Mouse (Mus musculus): ENCODE data around the gene Ifi47.
"Not testable (repeated sequence)": the region's sequence is repeated elsewhere in the genome, so short reads cannot be mapped to it uniquely, and the experiment has no call there.

Gene Ifi47

DNA sequence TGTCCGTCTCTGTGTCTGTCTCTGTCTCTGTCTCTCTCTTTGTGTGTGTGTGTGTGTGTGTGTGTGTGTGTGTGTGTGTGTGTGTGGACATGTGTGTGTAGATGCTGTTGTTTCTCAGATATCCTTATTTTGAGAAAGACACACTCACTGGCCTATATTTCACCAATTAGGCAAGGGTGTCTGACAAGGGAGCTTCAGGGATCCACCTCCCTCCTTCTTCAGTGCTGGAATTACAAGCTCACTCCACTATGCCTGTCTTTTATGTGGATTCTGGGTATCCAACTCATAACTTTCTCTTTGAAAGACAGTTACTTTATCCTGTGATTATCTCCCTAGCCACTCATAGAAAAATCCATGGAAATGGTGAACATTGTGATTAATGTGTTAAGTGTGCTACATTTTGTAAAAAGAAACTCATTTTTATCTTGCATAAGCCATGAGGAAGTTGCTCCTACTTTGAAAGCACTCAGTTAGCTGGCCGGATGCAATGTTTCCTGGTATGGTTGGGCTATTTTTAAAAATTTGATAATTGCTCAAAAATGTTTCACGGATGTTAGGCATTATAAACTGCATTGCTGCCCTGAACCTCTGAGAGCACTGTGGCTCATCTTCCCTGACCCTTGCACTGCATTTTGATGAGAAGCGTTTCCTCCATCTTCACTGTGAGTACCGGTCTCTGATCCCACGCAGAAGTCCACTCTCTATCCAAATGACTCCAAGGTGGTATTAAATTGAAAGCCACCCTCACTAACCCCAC is at the start of gene Ifi47:
Gene Ifi47, plus strand, starts transcription at position 587 of the 757 bp plus-strand sequence.
- peak in 1 of 2 experiments; percentile 26 for DNase-seq

- not testable (repeated sequence) for DNase-seq
These were observed 26.3 kb upstream of the Ifi47 start for GRCm38 (mm10) chr11:49050064-49050463.

DNA sequence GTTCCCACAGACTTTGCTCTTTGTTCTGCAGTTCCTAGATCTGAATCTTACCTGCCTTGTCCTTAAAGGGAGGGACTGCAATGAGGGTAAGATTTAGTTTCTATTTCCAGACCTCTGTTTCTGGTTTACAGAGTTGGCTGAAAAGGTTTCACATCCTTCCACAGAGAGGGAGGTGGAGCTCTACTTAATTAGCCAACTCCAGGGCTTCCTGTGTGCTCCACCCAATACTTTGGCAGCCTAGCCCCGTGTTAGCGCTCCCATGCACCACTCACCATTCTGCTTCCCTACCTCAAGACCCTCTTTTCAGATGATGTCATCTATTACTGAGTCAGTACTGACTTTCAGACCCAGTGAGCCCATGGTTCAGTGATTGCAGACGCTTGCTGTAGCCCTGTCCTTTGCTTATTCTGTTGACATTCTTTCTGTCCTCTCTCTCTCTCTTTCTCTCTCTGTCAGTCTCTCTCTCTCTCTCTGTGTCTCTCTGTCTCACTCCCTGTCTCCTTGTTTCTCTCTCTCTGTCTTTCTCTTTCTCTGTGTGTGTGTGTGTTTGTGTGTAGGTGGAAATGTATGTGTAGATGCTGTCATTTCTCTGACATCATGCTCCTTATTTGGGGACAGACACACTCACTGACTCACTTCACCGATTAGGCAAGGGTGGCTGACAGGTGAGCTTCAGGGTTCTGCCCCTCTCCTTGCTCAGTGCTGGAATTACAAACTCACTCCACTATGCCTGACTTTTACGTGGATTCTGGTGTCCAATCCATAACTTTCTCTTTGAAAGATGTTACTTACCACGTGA is 25.1 kb upstream of the Ifi47 start, which contains the start of gene 9930111J21Rik2:
Gene 9930111J21Rik2, minus strand, starts transcription at position 150 of the 799 bp plus-strand sequence.
- not testable (repeated sequence) for DNase-seq

GRCm38 (mm10) chr11:49051894-49052293 is 24.5 kb upstream of the Ifi47 start:
- DNase-seq: not testable (repeated sequence)

DNA sequence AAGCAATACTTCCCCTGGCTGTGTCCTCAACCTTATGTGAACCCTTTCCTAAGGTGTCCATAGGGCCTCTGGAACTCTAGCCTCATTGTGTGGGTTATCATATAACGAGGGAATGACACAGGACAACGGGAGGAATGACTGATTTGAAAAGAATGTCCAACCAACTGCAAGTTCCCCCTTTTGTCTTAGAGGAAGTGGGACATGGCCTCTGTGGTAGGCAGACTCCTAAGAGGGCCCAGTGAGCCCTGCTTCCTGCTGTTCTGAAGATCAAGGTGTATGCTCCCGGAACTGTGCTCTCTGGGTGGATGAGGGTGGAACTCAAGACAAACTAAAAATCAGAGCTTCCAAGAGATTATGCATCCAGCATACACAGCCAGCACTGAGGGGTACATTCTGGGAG is 16.3 kb upstream of the Ifi47 start:
- not testable (repeated sequence) for DNase-seq

DNA sequence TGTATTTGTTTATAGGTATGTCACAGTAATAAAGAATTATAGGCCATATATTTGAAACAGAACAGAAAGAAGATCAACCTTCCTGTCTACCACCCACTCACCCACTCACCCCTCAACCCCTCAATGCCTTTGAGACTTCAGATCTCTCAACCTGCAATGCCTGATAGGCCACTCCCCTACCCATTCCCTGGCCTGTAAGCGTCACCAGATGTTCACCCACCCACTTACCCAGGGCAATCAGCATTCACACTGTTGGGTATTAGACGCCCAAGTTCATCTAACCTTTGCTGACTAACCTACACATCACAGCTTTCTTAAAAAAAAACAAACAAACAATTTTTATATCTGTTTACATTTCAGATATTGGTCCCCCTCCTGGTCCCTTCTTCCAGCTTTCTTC is 14.5 kb upstream of the Ifi47 start:
- not testable (repeated sequence) for DNase-seq

DNA sequence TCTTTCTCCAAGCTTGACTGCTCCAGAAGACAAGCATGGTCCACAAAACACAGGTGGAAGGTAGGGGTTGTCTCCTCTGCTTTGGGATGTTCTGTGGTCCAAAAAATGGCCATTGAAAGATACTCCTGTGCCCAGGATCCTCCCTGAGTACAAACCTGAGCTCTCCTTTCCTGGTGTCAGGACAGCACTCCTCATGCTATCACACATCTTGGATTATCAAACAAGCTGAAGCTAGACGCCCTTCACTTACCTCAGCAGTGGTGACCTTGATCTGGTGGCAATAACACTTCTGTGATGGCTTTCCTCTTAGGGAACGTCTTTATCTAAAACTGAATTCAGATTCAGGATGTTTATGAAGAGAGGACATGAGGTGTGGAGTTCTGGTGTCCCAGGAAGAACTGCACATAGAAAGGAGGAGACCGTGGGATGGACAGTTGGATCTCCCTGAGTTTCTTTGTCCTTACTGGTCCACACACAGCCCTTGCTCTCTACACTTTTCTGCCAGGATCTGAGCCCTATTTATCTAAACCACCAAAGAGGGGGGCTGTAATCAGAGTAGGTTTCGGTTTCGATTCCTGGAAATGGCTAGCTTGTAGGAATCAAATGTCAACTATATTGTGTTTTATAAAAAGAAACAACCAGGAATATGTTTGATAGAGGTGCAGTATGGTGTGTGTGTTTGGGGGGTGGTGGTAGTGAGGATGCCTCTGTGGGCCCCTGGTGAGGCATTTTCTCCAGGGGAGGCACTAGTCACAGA is 12.5 kb upstream of the Ifi47 start, which contains the start of gene Tgtp2:
Gene Tgtp2, minus strand, starts transcription at position 494 of the 757 bp plus-strand sequence.
- not testable (repeated sequence) for DNase-seq

- DNase-seq: no peak
These were observed 8.0 kb upstream of the Ifi47 start for GRCm38 (mm10) chr11:49068358-49068757.

DNA sequence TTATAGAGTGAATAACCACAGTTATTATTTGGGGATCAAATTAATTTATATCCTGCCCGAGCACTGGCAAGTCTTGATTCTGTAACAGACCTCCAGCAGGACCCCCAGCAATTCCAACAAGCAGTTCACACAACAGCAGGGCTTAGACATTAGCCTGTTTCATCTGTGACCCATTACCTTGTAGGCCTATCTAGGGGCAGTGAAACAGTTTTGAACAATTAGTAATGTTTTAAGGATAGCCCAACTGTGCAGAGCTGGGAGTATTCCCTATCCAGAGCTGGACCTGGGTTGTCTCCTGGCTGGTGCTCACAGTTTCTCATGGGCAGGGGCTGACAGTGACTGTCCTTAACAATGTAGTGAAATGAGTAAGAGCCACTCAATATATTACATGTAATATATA is 625 bp downstream of the Ifi47 start:
- DNase-seq: no peak

DNA sequence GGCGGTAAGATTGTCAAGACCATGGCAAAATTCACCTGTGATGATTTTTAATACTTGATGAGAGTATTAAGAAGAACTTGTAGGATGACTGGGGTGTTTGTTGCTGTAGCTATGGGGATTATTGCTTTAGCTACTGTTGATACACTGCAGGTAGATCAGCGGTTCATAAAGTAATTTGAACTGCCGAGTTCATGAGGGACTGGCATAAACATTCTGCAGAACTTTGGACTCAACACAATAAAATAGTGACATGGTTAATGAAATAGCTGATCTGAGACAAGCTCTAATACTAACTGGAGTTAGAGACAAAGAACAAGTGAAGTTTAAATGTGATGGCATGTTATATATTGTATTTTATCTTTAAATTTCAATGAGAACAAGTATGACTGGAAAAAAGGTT is 2.3 kb downstream of the Ifi47 start:
- no peak for DNase-seq

DNA sequence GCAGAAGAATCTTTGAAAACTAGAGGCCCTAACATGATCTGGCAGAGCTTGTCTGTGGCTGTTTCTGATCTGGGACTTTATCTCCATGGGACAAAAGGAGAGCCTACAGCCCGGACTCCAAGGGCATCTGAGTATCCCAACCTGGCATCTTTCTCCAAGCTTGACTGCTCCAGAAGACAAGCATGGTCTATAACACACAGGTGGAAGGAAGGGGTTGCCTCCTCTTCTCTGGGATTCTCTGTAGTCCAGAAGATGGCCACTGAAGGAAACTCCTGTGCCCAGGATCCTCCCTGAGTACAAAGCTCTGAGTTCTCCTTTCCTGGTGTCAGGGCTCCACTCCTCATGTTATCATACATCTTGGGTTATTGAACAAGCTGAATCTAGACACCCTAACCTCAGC is 4.2 kb downstream of the Ifi47 start:
- no peak for DNase-seq

DNA sequence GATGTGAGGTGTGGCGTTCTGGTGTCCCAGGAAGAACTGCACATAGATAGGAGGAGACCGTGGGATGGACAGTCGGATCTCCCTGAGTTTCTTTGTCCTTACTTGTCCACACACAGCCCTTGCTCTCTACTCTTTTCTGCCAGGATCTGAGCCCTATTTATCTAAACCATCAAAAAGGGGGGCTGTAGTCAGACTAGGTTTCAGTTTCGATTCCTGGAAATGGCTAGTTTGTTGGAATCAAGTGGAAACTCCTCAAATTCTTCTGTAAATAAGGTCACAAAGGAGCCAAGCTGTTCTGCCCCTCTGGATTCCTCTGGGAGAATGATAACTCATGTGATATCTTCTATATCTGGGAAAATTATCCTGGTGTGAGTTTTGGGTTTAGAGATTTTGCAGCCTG is 5.0 kb downstream of the Ifi47 start:
- no peak for DNase-seq

DNA sequence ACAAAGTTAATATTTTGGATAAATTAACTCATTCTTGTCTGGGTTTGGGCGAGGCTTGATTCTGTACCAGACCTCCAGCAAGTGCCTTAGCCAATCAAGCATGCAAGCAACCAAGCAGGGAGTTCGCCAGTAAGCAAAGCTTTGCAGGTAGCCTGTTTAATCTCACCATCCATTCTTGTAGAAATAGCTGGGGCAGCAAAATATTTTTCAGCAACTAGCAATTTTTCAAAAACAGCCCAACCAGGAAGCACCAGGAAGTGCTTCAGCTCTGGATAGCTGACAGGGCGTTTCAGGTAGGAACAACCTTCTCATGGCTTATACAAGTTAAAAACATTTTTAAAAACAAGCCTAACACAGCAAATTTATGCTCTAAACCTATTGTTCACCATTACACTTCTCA is 5.5 kb downstream of the Ifi47 start:
- no peak for DNase-seq

GRCm38 (mm10) chr11:49083146-49083545 is 6.8 kb downstream of the Ifi47 start:
- no peak for DNase-seq

GRCm38 (mm10) chr11:49083808-49084207 is 7.4 kb downstream of the Ifi47 start:
- no peak for DNase-seq

- DNase-seq: no peak
These were observed 8.0 kb downstream of the Ifi47 start for GRCm38 (mm10) chr11:49084385-49084784.

- DNase-seq: no peak
These were observed 8.5 kb downstream of the Ifi47 start for GRCm38 (mm10) chr11:49084875-49085274.

GRCm38 (mm10) chr11:49086858-49087361 is 10.5 kb downstream of the Ifi47 start:
- no peak for DNase-seq

DNA sequence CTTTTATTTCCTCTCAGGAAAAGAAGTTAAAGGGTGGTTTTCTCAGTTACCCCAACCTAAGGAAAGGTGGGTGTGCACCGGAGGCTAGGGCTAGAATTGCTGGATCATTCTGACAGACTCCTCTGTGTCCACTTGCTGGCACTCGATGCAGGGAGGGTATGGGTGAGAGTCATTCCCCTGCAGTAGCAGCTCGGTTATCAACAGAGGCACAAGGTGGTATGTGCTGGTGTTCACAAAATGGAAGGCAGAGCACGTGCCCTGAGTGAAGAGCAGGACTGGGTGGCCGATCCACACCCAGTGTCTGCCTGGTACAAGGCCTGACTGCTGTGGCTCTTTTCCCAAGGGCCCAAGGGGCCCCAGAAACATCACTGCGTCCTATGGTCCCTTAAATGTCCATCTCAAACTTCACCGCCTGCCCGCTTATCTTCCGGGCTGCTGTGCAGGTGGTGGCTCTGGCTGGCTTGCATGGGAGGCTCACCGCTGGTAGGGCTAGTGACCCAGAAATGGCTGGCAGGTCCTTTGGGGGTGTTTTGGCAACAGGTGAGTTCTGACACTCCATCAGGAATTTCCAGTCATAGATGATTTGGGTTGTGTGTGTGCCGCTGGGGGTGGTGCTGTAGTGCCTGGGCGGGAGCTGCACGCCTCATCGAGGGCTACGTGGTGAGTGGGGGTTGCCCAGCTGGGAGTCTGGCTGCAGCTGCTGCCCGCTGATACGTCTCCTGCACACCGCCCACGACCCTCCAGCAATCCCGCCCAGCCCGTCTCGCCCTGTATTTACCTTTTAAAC is 11.6 kb downstream of the Ifi47 start:
- DNase-seq: peak; percentile 35 to 45

DNA sequence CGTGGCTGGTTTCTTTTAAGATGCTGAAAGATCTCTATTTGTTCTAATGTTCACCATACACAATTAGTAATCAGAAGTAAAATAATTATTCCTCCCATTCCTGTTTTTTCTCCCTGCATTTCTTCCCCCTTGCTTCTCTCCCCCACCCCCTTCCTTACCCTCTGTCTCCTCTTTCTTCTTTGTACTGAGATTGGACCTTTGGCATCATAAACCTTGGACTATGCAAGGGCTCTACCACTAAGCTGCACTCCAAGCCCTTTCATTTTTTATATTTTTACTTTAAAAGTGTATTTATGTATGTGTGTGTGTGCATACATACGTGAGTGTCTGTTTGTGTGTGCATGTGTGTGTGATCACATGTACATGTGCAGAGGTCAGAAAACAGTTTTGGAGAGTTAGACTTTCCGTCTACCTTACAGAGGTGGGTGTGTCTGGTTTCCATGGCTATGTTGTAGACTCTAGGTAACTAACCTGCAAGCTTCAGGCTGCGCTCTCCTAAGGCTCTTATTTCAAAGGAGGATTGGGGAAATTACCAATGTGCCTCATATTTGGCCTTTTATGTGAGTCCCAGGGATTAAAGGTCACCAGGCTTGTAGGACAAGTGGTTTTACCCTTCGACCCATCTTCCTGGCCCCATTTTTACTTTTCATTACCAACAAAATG is 12.7 kb downstream of the Ifi47 start:
- no peak for DNase-seq

DNA sequence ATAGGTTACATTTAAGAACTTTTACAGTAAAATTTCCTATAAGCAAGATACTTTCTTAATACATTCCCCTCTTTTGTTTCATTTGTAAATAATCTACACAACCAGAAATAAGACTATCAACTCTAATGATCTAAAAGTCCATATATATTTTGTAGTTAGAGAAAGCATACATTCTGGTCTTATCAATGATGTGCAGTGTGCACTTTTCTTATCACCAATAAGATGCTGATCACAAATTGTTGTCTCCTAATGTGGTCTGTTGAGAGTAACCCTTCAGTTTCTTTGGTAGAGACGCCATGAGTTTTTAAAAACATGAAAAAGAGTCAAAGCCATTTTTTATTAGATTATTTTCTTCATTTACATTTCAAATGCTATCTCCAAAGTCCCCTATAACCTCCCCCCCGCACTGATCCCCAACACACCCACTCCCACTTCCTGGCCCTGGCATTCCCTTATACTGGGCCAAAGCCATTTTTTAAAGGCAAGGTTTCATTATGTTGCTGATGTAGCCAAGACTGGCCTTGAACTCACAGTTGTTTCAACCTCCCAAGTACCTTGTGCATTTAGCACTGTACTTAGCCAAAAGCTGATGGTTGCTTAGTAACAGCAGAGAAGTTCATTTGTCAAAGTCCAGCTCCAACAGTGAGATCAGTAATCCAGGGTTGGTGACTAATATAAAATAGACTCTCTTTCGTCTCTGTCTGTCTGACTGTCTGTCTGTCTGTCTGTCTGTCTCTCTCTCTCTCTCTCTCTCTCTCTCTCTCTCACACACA is 13.5 kb downstream of the Ifi47 start:
- DNase-seq: no peak
